Mouse (Mus musculus) splenic B cell, adult 2 months (primary cell): ENCODE data around the gene Brsk2.
"Not testable (repeated sequence)": the region's sequence is repeated elsewhere in the genome, so short reads cannot be mapped to it uniquely, and the experiment has no call there.

Experiments
- DNase-seq: peaks from one replicate; pipeline ENCODE4 v3.0.0-alpha.2; 2011; ENCODE audit warnings: low read depth, low spot score
- H3K27me3 ChIP-seq: 2 replicates; pipeline ENCODE4 v1.6.1; 2012; ENCODE audit warnings: mild to moderate bottlenecking, low read length, moderate library complexity, mixed read lengths; ENCODE audit not compliant: control insufficient read depth, poor library complexity, insufficient read depth, severe bottlenecking
- H3K36me3 ChIP-seq: 2 replicates; pipeline ENCODE4 v1.6.1; 2012; ENCODE audit warnings: mild to moderate bottlenecking, low read length, moderate library complexity, mixed read lengths; ENCODE audit not compliant: control insufficient read depth, poor library complexity, insufficient read depth, severe bottlenecking

The Brsk2 gene

GRCm38 (mm10) chr7:141948906-141949798, at the start of gene Brsk2:
Gene Brsk2, plus strand, starts transcription at chr7:141949751.
- peak; percentile 76 for DNase-seq
- Histone ChIP-seq H3K36me3 (no peaks in the 10 kb centered on the region), H3K27me3 (no peaks in the 10 kb centered on the region)

- H3K27me3 ChIP-seq, result no peaks in the 10 kb centered on the region
- no peak for DNase-seq
Measured at GRCm38 (mm10) chr7:141901825-141902224, 47.7 kb upstream of the Brsk2 start.

GRCm38 (mm10) chr7:141902269-141902729, 47.3 kb upstream of the Brsk2 start:
- Histone ChIP-seq H3K27me3 (no peaks in the 10 kb centered on the region), H3K36me3 (no peaks in the 10 kb centered on the region)
- peak; percentile 100 for DNase-seq

More at GRCm38 (mm10) chr7:141901825-141902224, 47.7 kb upstream of the Brsk2 start:
- H3K36me3 ChIP-seq, result no peaks in the 10 kb centered on the region

GRCm38 (mm10) chr7:141902791-141903190, 46.8 kb upstream of the Brsk2 start:
- Histone ChIP-seq H3K36me3 (no peaks in the 10 kb centered on the region), H3K27me3 (no peaks in the 10 kb centered on the region)
- DNase-seq, result no peak

GRCm38 (mm10) chr7:141908591-141908990, 41.0 kb upstream of the Brsk2 start:
- no peaks in the 10 kb centered on the region for H3K36me3 ChIP-seq
- H3K27me3 ChIP-seq, result no peaks in the 10 kb centered on the region
- no peak for DNase-seq

GRCm38 (mm10) chr7:141911305-141911704, 38.2 kb upstream of the Brsk2 start:
- DNase-seq, result peak; percentile 9
- no peaks in the 10 kb centered on the region for H3K27me3 ChIP-seq
- no peaks in the 10 kb centered on the region for H3K36me3 ChIP-seq

GRCm38 (mm10) chr7:141918407-141918806, 31.1 kb upstream of the Brsk2 start, which contains the start of gene Tollip:
Gene Tollip, minus strand, starts transcription at chr7:141918507.
- DNase-seq, result no peak
- Histone ChIP-seq H3K27me3 (no peaks in the 10 kb centered on the region), H3K36me3 (no peaks in the 10 kb centered on the region)

- DNase-seq, H3K36me3 ChIP-seq, H3K27me3 ChIP-seq: not testable (repeated sequence)
Measured at GRCm38 (mm10) chr7:141924121-141924520, 25.4 kb upstream of the Brsk2 start.

GRCm38 (mm10) chr7:141924917-141925316, 24.6 kb upstream of the Brsk2 start:
- peak; percentile 79 for DNase-seq
- Histone ChIP-seq H3K27me3 (no peaks in the 10 kb centered on the region), H3K36me3 (no peaks in the 10 kb centered on the region)

- no peak for DNase-seq
- Histone ChIP-seq H3K36me3 (no peaks in the 10 kb centered on the region), H3K27me3 (no peaks in the 10 kb centered on the region)
Measured at GRCm38 (mm10) chr7:141928642-141929041, 20.9 kb upstream of the Brsk2 start.

GRCm38 (mm10) chr7:141934128-141934898, 15.2 kb upstream of the Brsk2 start:
- Histone ChIP-seq H3K27me3 (no peaks in the 10 kb centered on the region; the same call in 1 of the 2 replicates), H3K36me3 (no peaks in the 10 kb centered on the region)
- DNase-seq, result no peak

- no peak for DNase-seq
- H3K36me3 ChIP-seq, result no peaks in the 10 kb centered on the region
- H3K27me3 ChIP-seq, result no peaks in the 10 kb centered on the region; the same call in 1 of the 2 replicates
Measured at GRCm38 (mm10) chr7:141934951-141935350, 14.6 kb upstream of the Brsk2 start.

GRCm38 (mm10) chr7:141943444-141943843, 6.1 kb upstream of the Brsk2 start:
- Histone ChIP-seq H3K27me3 (no peaks in the 10 kb centered on the region), H3K36me3 (no peaks in the 10 kb centered on the region)
- DNase-seq, result no peak

GRCm38 (mm10) chr7:141945927-141946326, 3.6 kb upstream of the Brsk2 start:
- Histone ChIP-seq H3K27me3 (no peaks in the 10 kb centered on the region), H3K36me3 (no peaks in the 10 kb centered on the region)
- DNase-seq, result no peak

- no peak for DNase-seq
- Histone ChIP-seq H3K36me3 (no peaks in the 10 kb centered on the region), H3K27me3 (no peaks in the 10 kb centered on the region)
Measured at GRCm38 (mm10) chr7:141947512-141947911, 2.0 kb upstream of the Brsk2 start.
